Mouse (Mus musculus): ENCODE measurements around the gene Ino80d. TPM values are rescaled to one million over a fixed set of nuclear protein-coding genes. Genes with fewer than 3 reads are reported as not detected.

Gene Ino80d
- polyA plus RNA-seq, 1 experiment from 2014 or later, result 9.6 TPM

DNA sequence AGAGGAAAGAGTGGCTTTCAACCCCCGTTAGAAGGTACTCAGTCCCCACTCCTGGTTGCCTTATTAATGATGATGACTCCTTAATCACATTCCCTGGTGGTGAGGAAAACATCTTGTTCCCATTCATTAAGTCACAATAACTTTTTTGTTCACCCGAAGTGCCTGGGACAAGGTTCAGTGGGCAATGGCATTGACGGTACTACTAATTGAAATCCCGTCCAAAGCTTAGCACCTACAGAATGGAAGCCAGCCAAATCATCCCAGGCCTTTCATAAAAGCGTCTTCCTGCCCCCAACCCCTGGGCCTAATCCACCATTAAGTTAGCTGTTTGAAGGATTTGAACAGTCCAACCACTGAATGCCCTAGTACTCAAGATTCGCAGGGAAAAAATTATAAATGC is 159.1 kb downstream of the Ino80d start:
- Histone ChIP-seq H3K4me1 (replicated peaks) (peaks cover 6% of the 10 kb centered on the region), H3K27ac (no peak overlapping the region), H3K27me3 (ENCODE audit: insufficient read depth, poor library complexity, severe bottlenecking) (peaks cover 12% of the 10 kb centered on the region), H3K9me3 (no peaks in the 10 kb centered on the region), H3K36me3 (no peaks in the 10 kb centered on the region), H3K4me3 (no peak overlapping the region)
- no peak for DNase-seq (ENCODE audit: low spot score)
- WGBS, result 59% methylated on average over 6 of the region's 6 CpGs

DNA sequence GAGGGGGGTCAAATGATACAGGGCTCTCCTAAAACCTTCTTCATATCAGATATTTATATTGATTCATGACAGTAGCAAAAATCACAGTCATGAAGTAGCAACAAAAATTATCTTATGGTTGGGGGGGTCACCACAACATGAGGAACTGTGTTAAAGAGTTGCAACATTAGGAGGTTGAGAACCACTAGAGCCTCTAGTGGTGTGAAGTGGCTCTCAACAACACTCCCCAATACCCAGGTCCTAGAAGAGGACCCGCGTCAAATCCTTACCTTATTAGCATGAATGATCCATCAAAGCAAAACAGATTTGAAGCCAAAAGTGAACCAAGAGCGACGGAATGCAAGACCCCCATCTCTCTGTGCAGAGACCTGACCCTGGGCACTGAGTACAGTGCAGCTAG is 161.4 kb downstream of the Ino80d start:
- H3K4me3 ChIP-seq, result no peak overlapping the region
- H3K36me3 ChIP-seq, result no peaks in the 10 kb centered on the region
- no peak overlapping the region for H3K27ac ChIP-seq
- peaks cover 14% of the 10 kb centered on the region for H3K27me3 ChIP-seq (ENCODE audit: insufficient read depth, poor library complexity, severe bottlenecking)
- H3K9me3 ChIP-seq, result no peaks in the 10 kb centered on the region
- H3K4me1 ChIP-seq (replicated peaks), result peaks cover 12% of the 10 kb centered on the region
- WGBS, result 89% methylated on average over 4 of the region's 4 CpGs
- DNase-seq (ENCODE audit: low spot score), result no peak

DNA sequence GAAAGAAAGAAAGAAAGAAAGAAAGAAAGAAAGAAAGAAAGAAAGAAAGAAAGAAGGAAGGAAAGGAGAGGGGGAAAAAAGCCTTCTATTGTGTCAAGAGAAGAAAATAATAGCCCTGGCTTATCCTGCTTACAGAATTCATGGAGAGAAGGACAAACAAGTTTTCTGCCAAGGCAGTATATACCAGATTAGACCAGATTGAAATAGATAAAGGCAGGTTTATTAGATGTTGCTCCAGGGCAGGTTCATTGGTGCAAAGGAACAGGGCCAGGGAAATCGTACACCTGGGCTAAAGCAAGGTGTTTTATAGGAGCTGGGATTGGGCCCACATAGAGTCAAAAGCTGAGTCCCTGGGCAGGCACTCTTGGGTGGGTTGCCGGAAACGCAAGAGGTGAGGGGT is 162.1 kb downstream of the Ino80d start:
- H3K9me3 ChIP-seq, result no peaks in the 10 kb centered on the region
- WGBS, result 89% methylated on average over 3 of the region's 3 CpGs
- H3K27ac ChIP-seq, result no peak overlapping the region
- H3K4me1 ChIP-seq (replicated peaks), result peaks cover 12% of the 10 kb centered on the region
- peaks cover 19% of the 10 kb centered on the region for H3K27me3 ChIP-seq (ENCODE audit: insufficient read depth, poor library complexity, severe bottlenecking)
- DNase-seq (ENCODE audit: low spot score), result no peak
- H3K4me3 ChIP-seq, result no peak overlapping the region
- H3K36me3 ChIP-seq, result no peaks in the 10 kb centered on the region

DNA sequence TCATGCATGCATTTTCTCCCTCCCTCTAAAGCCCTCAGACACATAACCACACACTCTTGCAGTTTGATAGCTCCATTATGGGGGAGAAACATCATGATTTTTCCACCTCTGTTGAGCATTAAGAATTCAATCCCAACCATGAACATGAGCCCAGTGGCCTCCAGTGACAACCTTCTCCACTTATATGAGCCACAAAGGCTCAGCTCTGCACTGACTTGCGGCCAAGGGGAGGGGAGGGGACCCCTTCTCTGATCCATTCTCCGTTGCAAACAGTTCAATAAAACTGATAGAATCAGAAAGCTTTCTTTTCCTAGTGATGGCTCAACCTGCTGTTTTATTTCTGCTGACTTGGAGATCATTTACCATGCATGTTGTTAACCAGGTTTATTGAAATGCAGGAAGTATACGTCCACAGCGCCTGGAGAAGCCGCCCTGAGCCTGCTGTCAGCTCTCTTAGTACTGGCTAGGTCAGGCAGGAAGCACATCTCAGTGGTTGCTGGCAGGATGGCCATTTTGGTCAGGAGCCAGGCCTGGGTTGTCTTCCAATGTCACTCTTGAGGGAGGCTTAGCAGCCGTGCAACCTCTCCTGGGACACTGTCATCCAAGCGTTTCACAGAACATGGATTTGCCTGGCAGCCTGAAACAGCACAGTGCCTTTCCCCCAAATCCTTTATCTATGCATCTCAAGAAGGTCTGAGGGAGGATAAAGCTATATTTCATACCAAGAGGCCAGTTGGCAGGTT is 163.2 kb downstream of the Ino80d start:
- Histone ChIP-seq H3K36me3 (no peaks in the 10 kb centered on the region), H3K4me1 (replicated peaks) (peaks cover 12% of the 10 kb centered on the region), H3K4me3 (no peak overlapping the region), H3K9me3 (no peaks in the 10 kb centered on the region), H3K27me3 (ENCODE audit: insufficient read depth, poor library complexity, severe bottlenecking) (peaks cover 20% of the 10 kb centered on the region), H3K27ac (no peak overlapping the region)
- 80% methylated on average over 7 of the region's 7 CpGs for WGBS
- no peak for DNase-seq (ENCODE audit: low spot score)

DNA sequence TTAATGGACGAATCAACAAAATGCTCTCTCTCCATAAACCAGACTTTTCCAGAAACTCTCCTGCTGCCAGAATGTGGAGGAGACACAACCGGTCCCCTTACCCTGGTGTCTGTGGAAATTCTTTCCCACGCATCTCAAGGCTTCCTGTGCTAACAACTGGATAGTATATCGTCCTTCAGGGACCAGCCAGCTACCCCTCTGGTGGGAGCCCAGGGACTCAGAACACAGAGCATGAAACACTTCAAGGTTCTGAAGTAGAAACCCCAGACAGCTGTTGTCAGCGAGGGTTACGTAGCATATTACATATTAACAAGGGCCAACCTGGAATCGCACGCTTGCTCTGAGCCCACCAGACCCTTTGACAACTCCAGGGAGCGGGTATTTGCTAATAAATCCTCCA is 163.9 kb downstream of the Ino80d start:
- WGBS, result 81% methylated on average over 9 of the region's 9 CpGs
- no peak for DNase-seq (ENCODE audit: low spot score)
- peaks cover 20% of the 10 kb centered on the region for H3K27me3 ChIP-seq (ENCODE audit: insufficient read depth, poor library complexity, severe bottlenecking)
- H3K4me1 ChIP-seq (replicated peaks), result peaks cover 12% of the 10 kb centered on the region
- no peak overlapping the region for H3K27ac ChIP-seq
- no peaks in the 10 kb centered on the region for H3K9me3 ChIP-seq
- H3K36me3 ChIP-seq, result no peaks in the 10 kb centered on the region
- no peak overlapping the region for H3K4me3 ChIP-seq

DNA sequence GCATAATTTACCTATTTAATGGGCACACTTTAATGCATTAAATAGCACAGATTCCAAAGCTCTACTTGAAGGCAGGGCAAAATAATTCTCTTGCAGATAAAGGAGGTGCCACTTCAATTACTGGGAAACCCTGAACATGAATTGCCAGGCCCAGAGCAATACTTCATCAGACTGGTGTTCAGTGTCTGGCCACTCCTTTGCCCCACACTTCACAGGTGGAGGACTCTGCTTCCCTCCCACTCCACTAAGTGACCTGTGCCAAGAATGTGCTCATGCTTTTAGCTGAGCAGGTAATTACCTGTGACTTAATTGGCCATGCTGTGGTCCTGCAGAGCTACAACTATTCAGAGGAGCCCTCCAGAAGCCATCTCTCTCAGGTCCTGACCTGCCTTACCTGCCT is 166.7 kb downstream of the Ino80d start:
- no peaks in the 10 kb centered on the region for H3K9me3 ChIP-seq
- no peak overlapping the region for H3K4me3 ChIP-seq
- 0 out of 2 replicates have a peak, but pooled peaks cover 10% of the 10 kb centered on the region for H3K27me3 ChIP-seq (ENCODE audit: insufficient read depth, poor library complexity, severe bottlenecking)
- H3K4me1 ChIP-seq (replicated peaks), result peaks cover 12% of the 10 kb centered on the region
- H3K36me3 ChIP-seq, result no peaks in the 10 kb centered on the region
- no peak overlapping the region for H3K27ac ChIP-seq
- no peak for DNase-seq (ENCODE audit: low spot score)

DNA sequence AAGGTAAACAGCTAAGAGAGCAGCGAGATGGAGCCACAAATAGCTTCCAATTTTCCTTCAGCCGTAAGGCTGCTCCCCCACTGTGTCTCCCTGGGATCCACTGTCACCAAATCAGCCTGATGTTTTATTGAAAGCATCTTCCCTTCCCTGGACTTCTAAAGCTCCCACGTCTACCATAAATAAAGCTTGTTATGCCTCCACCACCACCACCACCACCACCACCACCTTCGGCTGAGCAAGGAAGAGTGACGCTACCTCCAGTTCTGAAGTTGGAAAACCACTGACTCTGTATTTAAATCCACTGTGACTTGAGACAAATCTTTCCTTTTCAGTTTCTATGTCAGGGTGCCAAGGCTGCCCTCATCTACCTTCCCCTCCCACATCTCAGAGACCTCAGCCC is 167.5 kb downstream of the Ino80d start:
- no peak overlapping the region for H3K4me3 ChIP-seq
- peaks cover 12% of the 10 kb centered on the region for H3K4me1 ChIP-seq (replicated peaks)
- no peaks in the 10 kb centered on the region for H3K9me3 ChIP-seq
- no peak overlapping the region for H3K27ac ChIP-seq
- no peak for DNase-seq (ENCODE audit: low spot score)
- H3K36me3 ChIP-seq, result no peaks in the 10 kb centered on the region
- 0 out of 2 replicates have a peak, but pooled peaks cover 8% of the 10 kb centered on the region for H3K27me3 ChIP-seq (ENCODE audit: insufficient read depth, poor library complexity, severe bottlenecking)
- WGBS, result 57% methylated on average over 5 of the region's 5 CpGs

DNA sequence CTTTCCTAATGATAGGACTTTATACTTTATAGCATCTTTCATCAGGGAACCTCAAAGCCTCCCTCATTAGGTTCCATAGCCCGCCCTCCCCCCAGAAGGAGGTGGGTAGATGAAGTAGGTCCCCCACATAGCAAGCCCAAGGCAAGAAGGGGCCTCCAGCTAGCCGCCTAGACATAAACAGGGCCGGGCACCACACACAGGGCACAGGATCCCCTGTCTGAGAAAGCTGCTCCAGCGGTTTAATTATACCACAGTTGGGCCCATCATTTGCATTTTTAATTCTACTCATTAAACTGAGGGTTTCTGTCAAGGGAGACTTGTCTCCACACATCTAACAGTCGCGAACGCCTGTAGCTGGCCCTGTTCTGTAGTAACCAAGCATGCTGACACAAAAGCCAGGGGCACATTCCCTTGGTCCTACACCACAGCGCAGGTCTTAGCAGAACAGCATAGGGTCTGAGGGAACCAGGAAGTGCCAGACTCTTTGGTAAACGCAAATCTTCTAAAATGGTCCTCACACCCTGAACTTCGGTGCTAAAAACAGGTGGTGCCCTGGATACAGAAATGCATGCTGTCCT is 179.6 kb downstream of the Ino80d start:
- WGBS, result 85% methylated on average over 10 of the region's 10 CpGs
- Histone ChIP-seq H3K27ac (0 out of 2 replicates have a peak overlapping the region, but pooled peaks have one; percentile 13), H3K27me3 (ENCODE audit: insufficient read depth, poor library complexity, severe bottlenecking) (peaks cover 22% of the 10 kb centered on the region)

DNA sequence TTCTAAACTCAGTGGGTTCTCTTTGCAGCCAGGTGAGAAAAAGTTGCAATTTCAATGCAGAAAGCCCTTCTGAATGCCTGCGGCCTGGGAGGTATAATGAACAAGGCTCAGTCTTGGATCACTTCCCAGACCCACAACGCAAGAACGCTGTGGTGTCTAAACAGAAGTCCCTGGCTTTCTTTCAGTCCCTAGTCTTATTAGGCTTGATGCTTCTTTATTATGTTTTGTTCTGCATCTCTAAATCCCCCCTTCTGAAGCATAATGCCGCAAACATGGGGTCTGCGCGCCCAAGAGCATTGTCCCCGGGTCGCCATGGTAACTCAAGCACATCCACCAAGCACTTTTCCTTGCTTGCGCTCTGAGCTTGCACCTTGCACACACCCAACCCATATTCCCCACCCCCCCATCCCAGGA is 180.4 kb downstream of the Ino80d start:
- Histone ChIP-seq H3K4me1 (replicated peaks) (peaks cover 26% of the 10 kb centered on the region), H3K4me3 (no peak overlapping the region), H3K36me3 (no peaks in the 10 kb centered on the region), H3K27ac (0 out of 2 replicates have a peak overlapping the region, but pooled peaks have one; percentile 13), H3K9me3 (no peaks in the 10 kb centered on the region), H3K27me3 (ENCODE audit: insufficient read depth, poor library complexity, severe bottlenecking) (peaks cover 22% of the 10 kb centered on the region)
- WGBS, result 52% methylated on average over 9 of the region's 9 CpGs
- DNase-seq (ENCODE audit: low spot score), result peak; percentile 34

More for the DNA sequence above, 179.6 kb downstream of the Ino80d start:
- no peak for DNase-seq (ENCODE audit: low spot score)
- Histone ChIP-seq H3K36me3 (no peaks in the 10 kb centered on the region), H3K9me3 (no peaks in the 10 kb centered on the region), H3K4me1 (replicated peaks) (peaks cover 26% of the 10 kb centered on the region), H3K4me3 (no peak overlapping the region)

DNA sequence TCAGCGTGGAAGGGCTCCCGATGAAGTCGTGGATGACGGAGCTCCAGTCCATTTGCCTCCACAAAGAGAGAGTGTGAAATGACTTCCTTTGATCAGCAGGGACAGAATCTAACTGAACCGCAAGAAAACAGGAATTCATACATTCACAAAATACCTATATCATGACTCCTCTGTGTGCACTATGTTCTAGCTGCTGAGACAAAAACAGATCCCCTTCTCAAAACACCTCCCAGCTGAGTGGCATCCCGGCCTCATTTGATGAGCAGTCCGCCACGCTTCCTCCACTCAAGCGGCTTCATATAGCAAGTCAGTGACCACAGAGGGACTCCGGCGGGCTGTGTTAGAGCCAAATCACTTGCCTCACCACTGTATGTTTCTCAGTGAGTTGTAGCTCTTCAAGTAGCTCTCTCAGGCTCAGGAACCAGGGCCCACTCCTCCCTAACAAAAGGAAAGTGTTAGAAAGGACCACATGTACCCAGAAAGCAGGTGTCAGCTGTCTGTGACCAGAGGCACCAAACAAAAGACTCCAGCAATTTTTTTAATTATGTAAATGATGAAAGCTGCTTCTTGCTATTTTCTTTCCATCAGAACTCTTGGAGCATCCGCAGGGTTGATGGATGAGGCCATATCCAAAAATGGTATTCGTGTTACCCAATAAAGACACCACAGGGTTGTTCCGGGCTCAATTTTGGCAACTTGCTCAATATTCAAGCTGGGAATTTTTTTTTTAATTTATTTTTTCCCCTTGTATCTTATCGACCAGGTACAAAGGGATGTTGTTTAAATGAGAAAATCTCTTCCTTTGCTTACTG is 181.0 kb downstream of the Ino80d start:
- WGBS, result 74% methylated on average over 15 of the region's 15 CpGs
- no peak for DNase-seq (ENCODE audit: low spot score)
- Histone ChIP-seq H3K27ac (peak overlapping the region; percentile 16; the same call in 1 of the 2 replicates), H3K36me3 (no peaks in the 10 kb centered on the region), H3K9me3 (no peaks in the 10 kb centered on the region), H3K4me1 (replicated peaks) (peaks cover 26% of the 10 kb centered on the region), H3K27me3 (ENCODE audit: insufficient read depth, poor library complexity, severe bottlenecking) (peaks cover 22% of the 10 kb centered on the region), H3K4me3 (no peak overlapping the region)

DNA sequence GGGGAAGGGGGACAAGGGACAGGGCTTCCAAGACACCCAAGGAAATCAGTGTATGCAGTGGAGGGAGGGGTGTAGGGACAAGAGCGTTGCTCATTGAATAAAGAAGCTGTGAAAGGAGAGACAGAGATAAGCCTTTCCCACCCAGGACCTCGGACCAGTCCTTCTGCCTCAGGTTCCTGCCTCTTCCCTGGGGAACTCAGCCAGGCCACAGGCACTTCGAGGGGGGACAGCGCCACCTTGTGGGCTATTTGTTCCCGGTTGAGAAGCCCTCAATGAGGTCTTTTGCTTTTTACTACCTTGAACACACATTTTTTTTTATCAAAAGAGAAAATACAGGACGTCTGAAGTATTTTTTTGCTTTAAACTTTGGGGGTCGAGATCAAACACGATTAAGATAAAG is 185.0 kb downstream of the Ino80d start:
- peak; percentile 79 for DNase-seq (ENCODE audit: low spot score)
- H3K36me3 ChIP-seq, result no peaks in the 10 kb centered on the region
- no peak overlapping the region for H3K27ac ChIP-seq
- peaks cover 31% of the 10 kb centered on the region for H3K27me3 ChIP-seq (ENCODE audit: insufficient read depth, poor library complexity, severe bottlenecking)
- WGBS, result 4% methylated on average over 8 of the region's 8 CpGs
- no peaks in the 10 kb centered on the region for H3K9me3 ChIP-seq
- peaks cover 22% of the 10 kb centered on the region for H3K4me1 ChIP-seq (replicated peaks)
- H3K4me3 ChIP-seq, result no peak overlapping the region

DNA sequence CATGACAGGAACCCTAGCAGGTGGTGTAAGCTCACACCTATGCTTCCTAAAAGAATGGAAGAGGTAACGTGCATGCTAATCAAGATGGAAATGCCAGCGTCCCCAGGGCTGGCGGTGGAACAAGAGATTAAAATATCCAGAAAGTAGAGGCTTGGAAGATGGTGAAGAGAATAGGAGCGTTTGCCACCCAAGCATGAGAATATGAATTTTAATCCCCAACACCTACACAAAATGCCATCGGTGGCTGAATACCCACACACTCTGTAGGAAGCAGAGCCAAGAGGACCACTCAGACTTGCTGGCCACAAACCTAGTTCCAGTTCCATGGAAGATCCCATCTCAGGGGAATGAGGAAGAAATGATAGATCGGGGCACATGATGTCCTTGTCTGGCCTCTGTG is 195.2 kb downstream of the Ino80d start:
- Histone ChIP-seq H3K4me3 (no peak overlapping the region), H3K9me3 (no peaks in the 10 kb centered on the region), H3K36me3 (no peaks in the 10 kb centered on the region), H3K27me3 (ENCODE audit: insufficient read depth, poor library complexity, severe bottlenecking) (no peaks in the 10 kb centered on the region), H3K4me1 (replicated peaks) (no peaks in the 10 kb centered on the region), H3K27ac (no peak overlapping the region)
- WGBS, result 97% methylated on average over 6 of the region's 6 CpGs
- no peak for DNase-seq (ENCODE audit: low spot score)

DNA sequence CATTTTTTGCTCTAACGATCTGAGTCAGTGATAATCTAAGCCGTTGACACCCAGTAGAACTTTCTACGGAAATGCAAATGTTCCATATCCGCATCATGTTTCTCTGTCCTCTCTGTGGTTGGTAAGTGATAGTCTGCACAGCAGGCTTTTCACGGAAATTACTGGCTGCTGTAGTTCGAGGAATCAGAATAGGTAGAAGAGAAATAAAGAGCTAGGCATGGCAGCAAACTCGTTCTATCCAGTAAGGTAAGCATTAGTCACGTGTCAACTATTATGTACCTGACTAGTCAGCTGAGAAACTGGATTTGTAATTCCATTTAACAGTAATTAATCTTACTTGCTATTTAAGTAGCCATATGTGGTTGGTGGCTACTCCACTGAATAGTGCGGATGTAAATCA is 197.9 kb downstream of the Ino80d start:
- 87% methylated on average over 9 of the region's 9 CpGs for WGBS
- no peaks in the 10 kb centered on the region for H3K36me3 ChIP-seq

More for the DNA sequence above, 197.9 kb downstream of the Ino80d start:
- no peaks in the 10 kb centered on the region for H3K27me3 ChIP-seq (ENCODE audit: insufficient read depth, poor library complexity, severe bottlenecking)
- DNase-seq (ENCODE audit: low spot score), result no peak
- no peak overlapping the region for H3K4me3 ChIP-seq
- H3K27ac ChIP-seq, result no peak overlapping the region
- H3K4me1 ChIP-seq (replicated peaks), result peaks cover 2% of the 10 kb centered on the region; the same call in 1 of the 2 replicates
- H3K9me3 ChIP-seq, result no peaks in the 10 kb centered on the region

All from hindbrain, embryonic 10.5 days (tissue).